Mouse (Mus musculus) megakaryocyte, embryonic 14.5 days (primary cell): ENCODE measurements around the gene Efna2.

Experiments
- FLI1 ChIP-seq: IDR thresholded peaks from 2 replicates; pipeline ENCODE4 v1.6.1; 2012; ENCODE audit warnings: low read length, inconsistent platforms, mixed read lengths
- GATA1 ChIP-seq: IDR thresholded peaks from 3 replicates; pipeline ENCODE4 v1.6.1; 2012; ENCODE audit warnings: mixed read lengths, low read length, inconsistent platforms, borderline replicate concordance

- TF ChIP-seq GATA1 (no peak), FLI1 (no peak)
Observed at GRCm38 (mm10) chr10:80161522-80162242, 17.6 kb upstream of the Efna2 start.
